Mouse (Mus musculus) ES-Bruce4 (cell line): ENCODE measurements around the gene Atp2b4. TPM values are rescaled to one million over a fixed set of nuclear protein-coding genes. Genes with fewer than 3 reads are reported as not detected.
A peak's percentile ranks its signal among the peaks of the same experiment; 100 is the strongest.
"Not testable (repeated sequence)": the region's sequence is repeated elsewhere in the genome, so short reads cannot be mapped to it uniquely, and the experiment has no call there.

Source experiments
- H3K27ac ChIP-seq: 2 replicates; pipeline ENCODE4 v1.5.1; 2012; ENCODE audit warnings: low read length, inconsistent platforms; ENCODE audit not compliant: insufficient read depth
- H3K27me3 ChIP-seq: 2 replicates; pipeline ENCODE4 v1.6.1; 2012; ENCODE audit warnings: mild to moderate bottlenecking, low read length, inconsistent platforms; ENCODE audit not compliant: control insufficient read depth, poor library complexity, insufficient read depth, severe bottlenecking
- H3K36me3 ChIP-seq: 2 replicates; pipeline ENCODE4 v1.6.1; 2012; ENCODE audit warnings: inconsistent platforms, mild to moderate bottlenecking, low read length, moderate library complexity; ENCODE audit not compliant: control insufficient read depth, poor library complexity, insufficient read depth, severe bottlenecking
- H3K4me1 ChIP-seq: one replicate; pipeline ENCODE4 v1.8.1; 2011; ENCODE audit warnings: low read length; ENCODE audit not compliant: control insufficient read depth, insufficient read depth
- H3K4me3 ChIP-seq: 2 replicates; pipeline ENCODE4 v1.5.1; 2011; ENCODE audit warnings: low read depth, mild to moderate bottlenecking, low read length
- H3K9ac ChIP-seq: 2 replicates; pipeline ENCODE4 v1.6.1; 2012; ENCODE audit warnings: low read depth, mild to moderate bottlenecking, inconsistent platforms; ENCODE audit not compliant: poor library complexity, severe bottlenecking
- H3K9me3 ChIP-seq: replicated peaks from 2 replicates; pipeline ENCODE4 v1.6.1; 2012; ENCODE audit warnings: mild to moderate bottlenecking, low read length, inconsistent platforms; ENCODE audit not compliant: control insufficient read depth, poor library complexity, insufficient read depth, severe bottlenecking
- CTCF ChIP-seq: IDR thresholded peaks from one replicate; pipeline ENCODE4 v1.8.1; 2011; ENCODE audit warnings: low read depth, low read length
- EP300 ChIP-seq: IDR thresholded peaks from 2 replicates; pipeline ENCODE4 v1.6.1; 2011; ENCODE audit warnings: low read depth, low read length; ENCODE audit not compliant: insufficient read depth
- POLR2A ChIP-seq: IDR thresholded peaks from one replicate; pipeline ENCODE4 v1.8.1; 2011; ENCODE audit warnings: low read length; ENCODE audit not compliant: insufficient read depth
- polyA plus RNA-seq: library from polyadenylated mRNA; stranded (reverse); fragments of >200 nt; gene quantifications from 2 replicates; pipeline ENCODE4 v1.2.4, GENCODE M21; 2011; ENCODE audit warnings: low read depth; ENCODE audit not compliant: missing spikeins, insufficient read depth, insufficient read length

Atp2b4 gene
- polyA plus RNA-seq, 1 experiment, result 16.1 TPM

DNA sequence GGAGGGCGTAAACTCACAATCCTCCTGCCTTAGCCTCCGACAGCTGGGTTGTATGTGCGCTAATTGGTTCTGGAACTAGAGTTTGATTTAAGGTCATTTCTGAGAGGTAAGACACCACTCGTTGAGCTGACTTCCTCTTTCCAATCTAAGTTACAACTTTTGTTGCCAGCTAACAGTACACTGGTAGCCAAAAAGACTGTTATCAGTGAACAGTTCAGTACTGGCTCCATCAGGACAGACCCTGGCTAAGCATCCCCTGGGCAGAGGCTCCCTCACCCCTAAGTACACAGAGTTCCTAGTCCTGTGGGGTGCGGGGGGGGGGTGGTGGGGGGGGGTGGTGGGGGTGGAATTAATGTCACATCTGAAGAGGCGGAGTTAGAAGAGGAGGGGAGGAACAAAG lies 89.9 kb downstream of the Atp2b4 start:
- Histone ChIP-seq H3K9ac (no peak overlapping the region), H3K27me3 (no peaks in the 10 kb centered on the region), H3K4me1 (peaks cover 2% of the 10 kb centered on the region), H3K36me3 (no peaks in the 10 kb centered on the region), H3K27ac (peak overlapping the region; percentile 34), H3K4me3 (no peak overlapping the region), H3K9me3 (no peaks in the 10 kb centered on the region)
- TF ChIP-seq EP300, result no peak
- no peak for TF ChIP-seq POLR2A
- no peak for TF ChIP-seq CTCF

DNA sequence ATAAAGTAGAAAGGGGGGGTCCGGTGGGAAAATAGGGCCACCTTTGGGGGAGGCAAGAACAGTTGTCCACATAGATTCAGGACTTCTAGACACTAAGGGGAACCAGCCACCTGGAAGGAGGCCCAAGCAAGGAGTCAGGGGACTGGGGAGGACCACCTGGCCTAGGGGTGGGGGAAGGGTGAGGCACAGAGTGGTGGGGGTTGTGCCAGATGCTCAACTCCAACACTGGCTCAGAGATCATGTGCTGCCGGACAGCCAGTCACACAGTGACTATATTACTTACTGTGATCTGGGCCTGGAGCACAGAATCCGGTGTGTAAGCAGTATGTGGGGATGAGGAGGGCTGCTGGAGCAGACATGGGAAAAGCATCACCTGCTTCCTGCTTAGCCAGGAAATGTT lies 91.5 kb downstream of the Atp2b4 start:
- Histone ChIP-seq H3K4me3 (0 out of 2 replicates have a peak overlapping the region, but pooled peaks have one; percentile 0), H3K9ac (no peak overlapping the region), H3K9me3 (no peaks in the 10 kb centered on the region), H3K27me3 (no peaks in the 10 kb centered on the region), H3K27ac (no peak overlapping the region), H3K36me3 (no peaks in the 10 kb centered on the region), H3K4me1 (peaks cover 2% of the 10 kb centered on the region)
- TF ChIP-seq CTCF (no peak), EP300 (no peak), POLR2A (no peak)

DNA sequence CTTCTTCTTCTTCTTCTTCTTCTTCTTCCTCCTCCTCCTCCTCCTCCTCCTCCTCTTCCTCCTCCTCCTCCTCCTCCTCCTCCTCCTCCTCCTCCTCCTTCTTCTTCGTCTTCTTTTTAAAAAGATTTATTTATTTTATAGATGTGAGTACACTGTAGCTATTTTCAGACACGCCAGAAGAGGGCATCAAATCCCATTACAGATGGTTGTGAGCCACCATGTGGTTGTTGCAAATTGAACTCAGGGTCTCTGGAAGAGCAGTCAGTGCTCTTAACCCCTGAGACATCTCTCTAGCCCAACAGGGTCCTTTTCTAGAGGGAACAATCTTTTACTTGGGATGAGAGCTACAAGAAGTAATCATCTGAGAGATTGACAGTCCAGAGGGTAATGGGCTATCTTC lies 99.0 kb downstream of the Atp2b4 start:
- H3K4me3 ChIP-seq, H3K9me3 ChIP-seq, H3K27ac ChIP-seq, H3K4me1 ChIP-seq, H3K27me3 ChIP-seq, H3K9ac ChIP-seq, H3K36me3 ChIP-seq: not testable (repeated sequence)
- TF ChIP-seq CTCF, result peak; percentile 38

DNA sequence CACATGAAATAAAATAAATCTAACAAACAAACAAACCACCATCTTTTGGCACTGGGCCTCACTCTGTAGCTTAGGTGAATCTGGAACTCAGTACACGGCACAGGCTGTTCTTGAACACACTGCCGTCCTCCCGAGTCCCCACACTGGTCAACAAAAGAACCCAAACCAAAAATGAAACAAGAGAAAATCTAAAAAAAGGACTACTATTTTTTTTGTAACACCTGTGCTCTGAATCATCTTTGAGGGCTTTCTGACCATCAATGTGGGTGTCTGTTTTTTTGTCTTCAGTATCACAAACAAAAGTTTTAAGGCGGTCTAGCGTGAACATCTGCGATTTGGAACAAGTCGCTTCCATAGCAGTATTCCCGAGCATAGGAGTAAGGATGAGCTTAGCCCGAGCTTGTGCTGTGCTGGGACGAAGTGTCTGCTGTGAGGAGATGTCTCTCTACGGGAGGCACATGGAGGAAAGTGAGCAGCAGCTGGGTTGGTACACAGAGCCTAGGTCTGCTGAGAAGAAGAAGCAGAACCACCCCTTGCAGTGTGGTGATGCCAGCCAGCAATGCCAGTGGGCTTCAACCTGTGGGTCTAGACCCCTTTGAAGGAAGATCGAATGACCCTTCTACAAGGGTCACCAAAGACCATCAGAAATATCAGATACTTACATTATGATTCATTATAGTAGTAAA lies 102.8 kb downstream of the Atp2b4 start:
- Histone ChIP-seq H3K27me3 (no peaks in the 10 kb centered on the region), H3K4me1 (peaks cover 7% of the 10 kb centered on the region), H3K9ac (no peak overlapping the region), H3K4me3 (no peak overlapping the region), H3K36me3 (no peaks in the 10 kb centered on the region), H3K27ac (no peak overlapping the region), H3K9me3 (no peaks in the 10 kb centered on the region)
- TF ChIP-seq POLR2A (no peak), EP300 (no peak), CTCF (no peak)

DNA sequence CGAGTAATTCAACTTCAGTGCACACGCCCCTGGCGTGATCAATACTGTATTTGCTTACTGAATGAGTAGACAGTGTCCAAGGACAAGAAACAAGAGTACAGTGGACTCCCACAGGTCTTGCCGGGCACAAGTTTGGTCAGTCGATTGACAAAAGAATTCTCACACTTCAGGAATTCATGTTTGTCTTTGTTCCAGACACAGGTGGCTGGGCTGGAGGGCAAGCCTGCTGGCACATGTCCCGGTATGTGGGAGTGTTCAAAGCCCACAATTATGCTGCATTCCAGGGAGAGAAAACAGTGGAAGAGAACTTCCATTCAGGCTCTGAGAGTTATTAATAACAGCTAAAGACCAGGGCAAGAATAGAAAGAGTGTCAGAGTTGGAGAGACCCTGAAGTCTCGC lies 104.9 kb downstream of the Atp2b4 start:
- TF ChIP-seq POLR2A (no peak), EP300 (peak; percentile 92), CTCF (no peak)

DNA sequence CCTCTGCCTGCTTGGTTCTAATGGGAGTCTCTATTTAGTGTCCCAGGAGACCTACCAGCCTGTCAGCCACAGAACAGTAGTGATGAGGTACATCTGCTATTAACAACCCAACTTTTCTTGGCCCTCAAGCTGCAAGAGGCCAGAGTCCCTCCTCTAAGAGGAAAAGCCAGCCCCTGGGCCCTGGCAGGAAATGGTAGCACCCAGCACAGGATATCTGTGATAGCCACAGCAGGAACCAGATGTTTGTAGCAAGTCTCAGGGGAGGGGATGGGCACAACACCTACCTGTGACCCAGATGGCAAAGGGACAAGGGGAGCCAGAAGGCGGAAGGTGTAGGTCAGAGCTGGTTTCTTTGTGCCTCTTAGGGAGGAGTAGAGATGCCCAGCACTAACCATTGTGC lies 106.0 kb downstream of the Atp2b4 start:
- TF ChIP-seq EP300, result no peak
- no peak for TF ChIP-seq POLR2A
- no peak for TF ChIP-seq CTCF
- no peaks in the 10 kb centered on the region for H3K9me3 ChIP-seq
- H3K9ac ChIP-seq, result no peak overlapping the region
- H3K4me1 ChIP-seq, result peaks cover 15% of the 10 kb centered on the region
- no peak overlapping the region for H3K4me3 ChIP-seq
- peak overlapping the region; percentile 97 for H3K27ac ChIP-seq
- no peaks in the 10 kb centered on the region for H3K27me3 ChIP-seq
- H3K36me3 ChIP-seq, result no peaks in the 10 kb centered on the region

More for the DNA sequence above, 104.9 kb downstream of the Atp2b4 start:
- Histone ChIP-seq H3K9ac (0 out of 2 replicates have a peak overlapping the region, but pooled peaks have one; percentile 21), H3K4me3 (no peak overlapping the region), H3K36me3 (no peaks in the 10 kb centered on the region), H3K27me3 (no peaks in the 10 kb centered on the region), H3K4me1 (peaks cover 14% of the 10 kb centered on the region), H3K27ac (peak overlapping the region; percentile 37), H3K9me3 (no peaks in the 10 kb centered on the region)
